Mouse (Mus musculus) stomach, postnatal 0 days (tissue): ENCODE measurements around the gene Dcaf12.

Experiments used
- CTCF ChIP-seq: IDR thresholded peaks from 2 replicates; pipeline ENCODE4 v1.5.1; 2016; ENCODE audit warnings: antibody characterized with exemption, low read depth, mild to moderate bottlenecking, moderate library complexity
- EP300 ChIP-seq: optimal IDR thresholded peaks from 2 replicates; pipeline ENCODE3; 2016; ENCODE audit warnings: antibody characterized with exemption

GRCm38 (mm10) chr4:41320971-41321370 is 6.3 kb upstream of the Dcaf12 start:
- no peak for TF ChIP-seq EP300
- TF ChIP-seq CTCF: no peak
